26 mouse cellular contexts compared by ENCODE assay signal in the genomic region with DNA sequence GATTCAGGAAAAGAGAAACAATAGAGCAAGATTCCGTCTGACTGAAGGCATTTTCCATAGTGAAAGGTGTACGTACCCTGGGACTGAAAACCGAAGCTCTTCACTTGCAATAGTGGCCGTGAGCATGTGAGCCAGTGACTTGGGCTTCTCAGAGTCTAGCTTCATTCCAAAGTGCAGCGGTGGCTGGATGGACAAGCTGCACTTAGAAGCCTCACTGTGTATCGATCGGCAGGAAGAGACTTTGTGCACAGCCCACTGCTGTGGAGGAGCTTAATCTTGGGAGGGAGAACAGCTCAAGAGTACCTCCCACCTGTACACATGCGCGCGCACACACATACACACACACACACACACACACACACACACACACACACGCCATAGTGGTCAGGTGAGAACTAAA. TPM values are rescaled to one million over a fixed set of nuclear protein-coding genes. Genes with fewer than 3 reads are reported as not detected.
DNase-seq lines count a peak whose midpoint lies in the region; ATAC-seq lines count a peak whose summit lies in the region.
"Had no signal": no experiment of that assay in that cellular context is flagged by ENCODE, and none has a peak within 500 bp of the region (broad histone marks: within the 10 kb centered on the region; RNA-seq: fewer than 3 reads in every experiment).

No protein-coding gene starts in this region.

- H3K9me3 ChIP-seq in kidney, embryonic 14.5 days (ENCODE audit: control insufficient read depth, low read length) = no peaks in the 10 kb centered on the region
- H3K9me3 ChIP-seq in liver, embryonic 16.5 days (replicated peaks; ENCODE audit: control insufficient read depth, low read length) = no peaks in the 10 kb centered on the region
- H3K9me3 ChIP-seq in liver, embryonic 12.5 days (replicated peaks) = no peaks in the 10 kb centered on the region
- H3K9me3 ChIP-seq in hindbrain, embryonic 14.5 days (ENCODE audit: control insufficient read depth, low read length) = no peaks in the 10 kb centered on the region
- H3K9me3 ChIP-seq: hindbrain, embryonic 10.5 days; limb, embryonic 12.5 days; megakaryocyte, embryonic 14.5 days; midbrain, embryonic 13.5 days; neural tube, embryonic 13.5 days had no signal

- DNase-seq in kidney, adult 8-10 months = peak; percentile 36 to 69
- peak; percentile 27 for DNase-seq in kidney, postnatal 10 days
- DNase-seq in hindbrain, embryonic 14.5 days (ENCODE audit: low spot score) = no peak
- DNase-seq: adrenal gland, postnatal 25 days; cerebellum, adult 11-12 months; cerebellum, postnatal 14 days; gastrocnemius, adult 2 months; heart, postnatal 14 days; lung, adult 18-20 months; lung, postnatal 4 days had no signal

- H3K4me1 ChIP-seq in kidney, embryonic 14.5 days (ENCODE audit: control insufficient read depth, insufficient read depth, low read length) = no peaks in the 10 kb centered on the region
- H3K4me1 ChIP-seq in liver, embryonic 16.5 days (ENCODE audit: control insufficient read depth, low read depth, low read length) = peaks cover 3% of the 10 kb centered on the region
- no peaks in the 10 kb centered on the region for H3K4me1 ChIP-seq in liver, embryonic 12.5 days
- H3K4me1 ChIP-seq in hindbrain, embryonic 14.5 days (replicated peaks; ENCODE audit: control insufficient read depth, insufficient read depth, low read length) = no peaks in the 10 kb centered on the region
- H3K4me1 ChIP-seq: hindbrain, embryonic 10.5 days; limb, embryonic 12.5 days; midbrain, embryonic 13.5 days; neural tube, embryonic 13.5 days had no signal

- no peak overlapping the region for H3K4me2 ChIP-seq in kidney, embryonic 14.5 days (replicated peaks; ENCODE audit: low read depth, low read length)
- no peak overlapping the region for H3K4me2 ChIP-seq in liver, embryonic 16.5 days (ENCODE audit: low read depth, low read length)
- H3K4me2 ChIP-seq in liver, embryonic 12.5 days = no peak overlapping the region
- H3K4me2 ChIP-seq in hindbrain, embryonic 14.5 days (replicated peaks) = no peak overlapping the region
- H3K4me2 ChIP-seq: limb, embryonic 12.5 days; midbrain, embryonic 13.5 days; neural tube, embryonic 13.5 days had no signal

- WGBS in kidney, embryonic 14.5 days = 76% methylated on average over 11 of the region's 11 CpGs
- WGBS in liver, embryonic 16.5 days (ENCODE audit: insufficient replicate concordance) = 44% methylated on average over 11 of the region's 11 CpGs
- 66% methylated on average over 11 of the region's 11 CpGs for WGBS in liver, embryonic 12.5 days (ENCODE audit: insufficient replicate concordance)
- 79% methylated on average over 11 of the region's 11 CpGs for WGBS in hindbrain, embryonic 14.5 days

- H3K36me3 ChIP-seq in kidney, embryonic 14.5 days (ENCODE audit: control insufficient read depth, insufficient read depth, low read length) = no peaks in the 10 kb centered on the region
- H3K36me3 ChIP-seq in liver, embryonic 16.5 days (ENCODE audit: control insufficient read depth, insufficient read depth) = no peaks in the 10 kb centered on the region
- H3K36me3 ChIP-seq in liver, embryonic 12.5 days = no peaks in the 10 kb centered on the region
- H3K36me3 ChIP-seq in hindbrain, embryonic 14.5 days (replicated peaks; ENCODE audit: control insufficient read depth, insufficient read depth) = no peaks in the 10 kb centered on the region
- H3K36me3 ChIP-seq: hindbrain, embryonic 10.5 days; limb, embryonic 12.5 days; midbrain, embryonic 13.5 days; neural tube, embryonic 13.5 days had no signal

- no peak overlapping the region for H3K27ac ChIP-seq in kidney, embryonic 14.5 days (ENCODE audit: low read depth, low read length)
- no peak overlapping the region for H3K27ac ChIP-seq in liver, embryonic 16.5 days (ENCODE audit: low read length)
- H3K27ac ChIP-seq in liver, embryonic 12.5 days = no peak overlapping the region
- H3K27ac ChIP-seq in hindbrain, embryonic 14.5 days = no peak overlapping the region
- H3K27ac ChIP-seq: gastrocnemius, adult 2 months; hindbrain, embryonic 10.5 days; layer of hippocampus, adult 2 months; left cerebral cortex, adult 2 months; limb, embryonic 12.5 days; midbrain, embryonic 13.5 days; neural tube, embryonic 13.5 days had no signal

- H3K9ac ChIP-seq in kidney, embryonic 14.5 days (ENCODE audit: low read depth, low read length) = no peak overlapping the region
- no peak overlapping the region for H3K9ac ChIP-seq in liver, embryonic 16.5 days (ENCODE audit: low read depth, low read length)
- no peak overlapping the region for H3K9ac ChIP-seq in liver, embryonic 12.5 days
- H3K9ac ChIP-seq in hindbrain, embryonic 14.5 days = no peak overlapping the region
- H3K9ac ChIP-seq: limb, embryonic 12.5 days; midbrain, embryonic 13.5 days; neural tube, embryonic 13.5 days had no signal

- no peaks in the 10 kb centered on the region for H3K27me3 ChIP-seq in kidney, embryonic 14.5 days (ENCODE audit: control insufficient read depth, insufficient read depth, low read length)
- no peaks in the 10 kb centered on the region for H3K27me3 ChIP-seq in liver, embryonic 16.5 days (ENCODE audit: control insufficient read depth, insufficient read depth, low read depth, low read length)
- no peaks in the 10 kb centered on the region for H3K27me3 ChIP-seq in liver, embryonic 12.5 days (replicated peaks)
- no peaks in the 10 kb centered on the region for H3K27me3 ChIP-seq in hindbrain, embryonic 14.5 days (ENCODE audit: control insufficient read depth, insufficient read depth, low read length)
- H3K27me3 ChIP-seq: limb, embryonic 12.5 days; megakaryocyte, embryonic 14.5 days; midbrain, embryonic 13.5 days; neural tube, embryonic 13.5 days had no signal

- no peak for ATAC-seq in kidney, embryonic 14.5 days (ENCODE audit: low FRiP score, low TSS enrichment)
- ATAC-seq in liver, embryonic 16.5 days (ENCODE audit: low read depth) = peak; percentile 30; the same call in 1 of the 2 replicates
- no peak for ATAC-seq in liver, embryonic 12.5 days
- ATAC-seq in megakaryocyte-erythroid progenitor cell, adult 5-6 weeks (replicated peaks; ENCODE audit: low FRiP score, low TSS enrichment, poor library complexity, severe bottlenecking) = no peak
- no peak for ATAC-seq in hindbrain, embryonic 14.5 days (ENCODE audit: low FRiP score)
- ATAC-seq: CD4-positive, CD25-positive, alpha-beta regulatory T cell, adult 4 months; forebrain, embryonic 16.5 days; hindbrain, embryonic 16.5 days; lung, postnatal 0 days; midbrain, embryonic 13.5 days had no signal

- no peak overlapping the region for H3K4me3 ChIP-seq in kidney, embryonic 14.5 days (ENCODE audit: low read length)
- no peak overlapping the region for H3K4me3 ChIP-seq in liver, embryonic 16.5 days (ENCODE audit: low read depth, low read length)
- H3K4me3 ChIP-seq in liver, embryonic 12.5 days = no peak overlapping the region
- no peak overlapping the region for H3K4me3 ChIP-seq in hindbrain, embryonic 14.5 days (replicated peaks; ENCODE audit: low read length)
- H3K4me3 ChIP-seq: erythroblast, embryonic 14.5 days; gastrocnemius, adult 2 months; hindbrain, embryonic 10.5 days; layer of hippocampus, adult 2 months; left cerebral cortex, adult 2 months; limb, embryonic 12.5 days; megakaryocyte, embryonic 14.5 days; midbrain, embryonic 13.5 days; neural tube, embryonic 13.5 days had no signal

RNA-seq across cellular contexts. Expression of a gene that starts 39.9 kb away (rescaled TPM):
- 4.0 and 7.6 TPM in 2 replicates for polyA plus RNA-seq in kidney, embryonic 14.5 days (2014; fragmentation: Nextera tagmentation; extraction: Ambion mirVana)
- polyA plus RNA-seq in liver, embryonic 16.5 days (2015; fragmentation: Nextera tagmentation; extraction: Ambion mirVana) = 1.1 and 1.2 TPM in 2 replicates
- 1.3 and 2.0 TPM in 2 replicates for polyA plus RNA-seq in liver, embryonic 12.5 days (2016; fragmentation: Nextera tagmentation; extraction: Ambion mirVana)
- total RNA-seq in megakaryocyte-erythroid progenitor cell, adult 5-6 weeks (2014; fragmentation: Nextera tagmentation) = 0.33 and 1.0 TPM in 2 replicates
- total RNA-seq in megakaryocyte-erythroid progenitor cell, adult 5-6 weeks (2017) = 0.23 and 0.94 TPM in 2 replicates
- 2.6 and 2.9 TPM in 2 replicates for polyA plus RNA-seq in hindbrain, embryonic 14.5 days (2014; fragmentation: Nextera tagmentation; extraction: Ambion mirVana)
- polyA plus RNA-seq: erythroblast, embryonic 14.5 days had no signal
